Mouse (Mus musculus): ENCODE measurements around the gene Thrsp. TPM values are rescaled to one million over a fixed set of nuclear protein-coding genes. Genes with fewer than 3 reads are reported as not detected.

The Thrsp gene
- polyA plus RNA-seq, 1 experiment from 2014 or later: 0.26 TPM

GRCm38 (mm10) chr7:97427778-97428420 lies 10.4 kb upstream of the Thrsp start:
- H3K36me3 ChIP-seq (replicated peaks): no peaks in the 10 kb centered on the region
- DNase-seq (ENCODE audit: low spot score): no peak
- 81% methylated on average over 5 of the region's 5 CpGs for WGBS
- no peak overlapping the region for H3K27ac ChIP-seq (replicated peaks)
- no peak overlapping the region for H3K4me3 ChIP-seq
- no peaks in the 10 kb centered on the region for H3K9me3 ChIP-seq
- no peaks in the 10 kb centered on the region for H3K27me3 ChIP-seq (replicated peaks; ENCODE audit: low read depth, poor library complexity, severe bottlenecking)
- peaks cover 19% of the 10 kb centered on the region for H3K4me1 ChIP-seq

- no peak overlapping the region for H3K27ac ChIP-seq (replicated peaks)
- no peaks in the 10 kb centered on the region for H3K27me3 ChIP-seq (replicated peaks; ENCODE audit: low read depth, poor library complexity, severe bottlenecking)
- WGBS: 85% methylated on average over 6 of the region's 6 CpGs
- H3K36me3 ChIP-seq (replicated peaks): no peaks in the 10 kb centered on the region
- DNase-seq (ENCODE audit: low spot score): no peak
- H3K4me3 ChIP-seq: no peak overlapping the region
- peaks cover 19% of the 10 kb centered on the region for H3K4me1 ChIP-seq
- no peaks in the 10 kb centered on the region for H3K9me3 ChIP-seq
Observed at GRCm38 (mm10) chr7:97427296-97427695, 9.8 kb upstream of the Thrsp start.

- no peak overlapping the region for H3K27ac ChIP-seq (replicated peaks)
- DNase-seq (ENCODE audit: low spot score): no peak
- H3K4me3 ChIP-seq: no peak overlapping the region
- no peaks in the 10 kb centered on the region for H3K36me3 ChIP-seq (replicated peaks)
- 71% methylated on average over 6 of the region's 6 CpGs for WGBS
- no peaks in the 10 kb centered on the region for H3K9me3 ChIP-seq
- no peaks in the 10 kb centered on the region for H3K27me3 ChIP-seq (replicated peaks; ENCODE audit: low read depth, poor library complexity, severe bottlenecking)
- peaks cover 19% of the 10 kb centered on the region for H3K4me1 ChIP-seq
Observed at GRCm38 (mm10) chr7:97426566-97426965, 9.0 kb upstream of the Thrsp start.

- WGBS: 9% methylated on average over 12 of the region's 12 CpGs
- H3K36me3 ChIP-seq (replicated peaks): no peaks in the 10 kb centered on the region
- peak; percentile 91 for DNase-seq (ENCODE audit: low spot score)
- no peak overlapping the region for H3K27ac ChIP-seq (replicated peaks)
- no peak overlapping the region for H3K4me3 ChIP-seq
- peaks cover 15% of the 10 kb centered on the region for H3K4me1 ChIP-seq
- H3K27me3 ChIP-seq (replicated peaks; ENCODE audit: low read depth, poor library complexity, severe bottlenecking): no peaks in the 10 kb centered on the region
- H3K9me3 ChIP-seq: no peaks in the 10 kb centered on the region
Observed at GRCm38 (mm10) chr7:97424621-97425245, 7.2 kb upstream of the Thrsp start.

- DNase-seq (ENCODE audit: low spot score): no peak
- H3K4me3 ChIP-seq: no peak overlapping the region
- no peaks in the 10 kb centered on the region for H3K36me3 ChIP-seq (replicated peaks)
- no peaks in the 10 kb centered on the region for H3K27me3 ChIP-seq (replicated peaks; ENCODE audit: low read depth, poor library complexity, severe bottlenecking)
- peaks cover 12% of the 10 kb centered on the region; the same call in 1 of the 2 replicates for H3K4me1 ChIP-seq
- H3K27ac ChIP-seq (replicated peaks): no peak overlapping the region
- 59% methylated on average over 5 of the region's 5 CpGs for WGBS
- H3K9me3 ChIP-seq: no peaks in the 10 kb centered on the region
Observed at GRCm38 (mm10) chr7:97423754-97424153, 6.2 kb upstream of the Thrsp start.

- WGBS: 83% methylated on average over 8 of the region's 8 CpGs
- Histone ChIP-seq H3K4me3 (no peak overlapping the region), H3K4me1 (peaks cover 15% of the 10 kb centered on the region; the same call in 1 of the 2 replicates), H3K27me3 (replicated peaks; ENCODE audit: low read depth, poor library complexity, severe bottlenecking) (no peaks in the 10 kb centered on the region), H3K36me3 (replicated peaks) (no peaks in the 10 kb centered on the region), H3K27ac (replicated peaks) (no peak overlapping the region), H3K9me3 (no peaks in the 10 kb centered on the region)
- DNase-seq (ENCODE audit: low spot score): no peak
Observed at GRCm38 (mm10) chr7:97420958-97421651, 3.6 kb upstream of the Thrsp start.

- DNase-seq (ENCODE audit: low spot score): no peak
- WGBS: 70% methylated on average over 1 of the region's 1 CpGs
- Histone ChIP-seq H3K4me3 (no peak overlapping the region), H3K4me1 (peaks cover 15% of the 10 kb centered on the region; the same call in 1 of the 2 replicates), H3K27ac (replicated peaks) (no peak overlapping the region), H3K9me3 (no peaks in the 10 kb centered on the region), H3K27me3 (replicated peaks; ENCODE audit: low read depth, poor library complexity, severe bottlenecking) (no peaks in the 10 kb centered on the region), H3K36me3 (replicated peaks) (no peaks in the 10 kb centered on the region)
Observed at GRCm38 (mm10) chr7:97420406-97420805, 2.9 kb upstream of the Thrsp start.

GRCm38 (mm10) chr7:97419163-97419562 lies 1.6 kb upstream of the Thrsp start:
- peaks cover 13% of the 10 kb centered on the region for H3K4me1 ChIP-seq
- H3K27me3 ChIP-seq (replicated peaks; ENCODE audit: low read depth, poor library complexity, severe bottlenecking): no peaks in the 10 kb centered on the region
- H3K9me3 ChIP-seq: no peaks in the 10 kb centered on the region
- 0 out of 2 replicates have a peak overlapping the region, but pooled peaks have one; percentile 21 for H3K27ac ChIP-seq (replicated peaks)
- H3K36me3 ChIP-seq (replicated peaks): no peaks in the 10 kb centered on the region
- no peak overlapping the region for H3K4me3 ChIP-seq
- WGBS: 88% methylated on average over 5 of the region's 5 CpGs
- DNase-seq (ENCODE audit: low spot score): no peak

GRCm38 (mm10) chr7:97418717-97419116 lies 1.2 kb upstream of the Thrsp start:
- H3K4me1 ChIP-seq: peaks cover 13% of the 10 kb centered on the region
- no peaks in the 10 kb centered on the region for H3K36me3 ChIP-seq (replicated peaks)
- no peak overlapping the region for H3K27ac ChIP-seq (replicated peaks)
- no peaks in the 10 kb centered on the region for H3K9me3 ChIP-seq
- no peaks in the 10 kb centered on the region for H3K27me3 ChIP-seq (replicated peaks; ENCODE audit: low read depth, poor library complexity, severe bottlenecking)
- 73% methylated on average over 5 of the region's 5 CpGs for WGBS
- no peak for DNase-seq (ENCODE audit: low spot score)
- no peak overlapping the region for H3K4me3 ChIP-seq

- H3K36me3 ChIP-seq (replicated peaks): peaks cover 18% of the 10 kb centered on the region
- DNase-seq (ENCODE audit: low spot score): no peak
- peaks cover 13% of the 10 kb centered on the region for H3K4me1 ChIP-seq
- WGBS: 92% methylated on average over 4 of the region's 4 CpGs
- H3K4me3 ChIP-seq: no peak overlapping the region
- H3K27ac ChIP-seq (replicated peaks): no peak overlapping the region
- no peaks in the 10 kb centered on the region for H3K27me3 ChIP-seq (replicated peaks; ENCODE audit: low read depth, poor library complexity, severe bottlenecking)
- H3K9me3 ChIP-seq: no peaks in the 10 kb centered on the region
Observed at GRCm38 (mm10) chr7:97416473-97416872, 1.1 kb downstream of the Thrsp start.

- Histone ChIP-seq H3K27ac (replicated peaks) (no peak overlapping the region), H3K9me3 (no peaks in the 10 kb centered on the region), H3K36me3 (replicated peaks) (peaks cover 32% of the 10 kb centered on the region), H3K4me1 (peaks cover 10% of the 10 kb centered on the region), H3K4me3 (no peak overlapping the region), H3K27me3 (replicated peaks; ENCODE audit: low read depth, poor library complexity, severe bottlenecking) (no peaks in the 10 kb centered on the region)
- 62% methylated on average over 9 of the region's 9 CpGs for WGBS
- no peak for DNase-seq (ENCODE audit: low spot score)
Observed at GRCm38 (mm10) chr7:97414915-97415687, 2.4 kb downstream of the Thrsp start.

GRCm38 (mm10) chr7:97414426-97414825 lies 3.1 kb downstream of the Thrsp start:
- Histone ChIP-seq H3K36me3 (replicated peaks) (peaks cover 38% of the 10 kb centered on the region), H3K27me3 (replicated peaks; ENCODE audit: low read depth, poor library complexity, severe bottlenecking) (no peaks in the 10 kb centered on the region), H3K4me1 (peaks cover 10% of the 10 kb centered on the region), H3K27ac (replicated peaks) (no peak overlapping the region), H3K9me3 (no peaks in the 10 kb centered on the region), H3K4me3 (no peak overlapping the region)
- no peak for DNase-seq (ENCODE audit: low spot score)
- WGBS: 79% methylated on average over 1 of the region's 1 CpGs

Measured in embryonic facial prominence, embryonic 10.5 days (tissue).